In the genomic region with DNA sequence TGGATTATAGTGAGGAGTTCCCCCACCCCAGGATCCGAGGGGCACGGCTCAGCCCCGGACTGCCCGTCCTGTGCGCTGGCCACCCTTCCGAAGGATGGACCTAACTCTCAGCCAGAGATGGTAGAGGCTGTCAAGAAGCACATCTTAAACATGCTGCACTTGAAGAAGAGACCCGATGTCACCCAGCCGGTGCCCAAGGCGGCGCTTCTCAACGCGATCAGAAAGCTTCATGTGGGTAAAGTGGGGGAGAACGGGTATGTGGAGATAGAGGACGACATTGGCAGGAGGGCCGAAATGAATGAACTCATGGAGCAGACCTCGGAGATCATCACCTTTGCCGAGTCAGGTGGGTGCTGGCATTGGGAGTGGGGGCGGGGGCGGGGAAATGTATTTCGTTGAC, we compare ENCODE assay signal across 8 mouse cellular contexts. TPM values are rescaled to one million over a fixed set of nuclear protein-coding genes. Genes with fewer than 3 reads are reported as not detected.
A peak's percentile ranks its signal among the peaks of the same experiment; 100 is the strongest.
DNase-seq lines count a peak whose midpoint lies in the region; ATAC-seq and TF ChIP-seq lines count a peak whose summit lies in the region.

No protein-coding gene starts in this region.

- no peaks in the 10 kb centered on the region for H3K9me3 ChIP-seq in kidney, embryonic 14.5 days (ENCODE audit: control insufficient read depth, low read length)
- no peaks in the 10 kb centered on the region for H3K9me3 ChIP-seq in hindbrain, embryonic 15.5 days
- no peaks in the 10 kb centered on the region for H3K9me3 ChIP-seq in midbrain, postnatal 0 days (ENCODE audit: low read length)

- peak overlapping the region; percentile 39 for H3K4me3 ChIP-seq in kidney, embryonic 14.5 days (ENCODE audit: low read length)
- peak overlapping the region; percentile 36 for H3K4me3 ChIP-seq in hindbrain, embryonic 15.5 days
- peak overlapping the region; percentile 35 for H3K4me3 ChIP-seq in midbrain, postnatal 0 days (ENCODE audit: low read depth, low read length)

- DNase-seq in kidney, adult 9 months, result no peak
- no peak for DNase-seq in midbrain, postnatal 0 days (ENCODE audit: low spot score)
- DNase-seq in B cell, adult 2 months, result no peak
- DNase-seq in kidney, postnatal 36 days, result no peak
- no peak for DNase-seq in frontal cortex, postnatal 36 days (ENCODE audit: low spot score in 2 of 2)

- 0 out of 2 replicates have a peak, but pooled peaks have one; percentile 16 for ATAC-seq in kidney, embryonic 14.5 days (ENCODE audit: low FRiP score, low TSS enrichment)
- ATAC-seq in common myeloid progenitor, adult 5-6 weeks (replicated peaks; ENCODE audit: low read depth, poor library complexity, severe bottlenecking), result peak; percentile 27
- peak; percentile 16; the same call in 1 of the 2 replicates for ATAC-seq in hindbrain, embryonic 15.5 days (ENCODE audit: low FRiP score, low read depth)
- ATAC-seq in midbrain, postnatal 0 days (ENCODE audit: low FRiP score), result no peak

- H3K9ac ChIP-seq in kidney, embryonic 14.5 days (ENCODE audit: low read depth, low read length), result peak overlapping the region; percentile 31; the same call in 1 of the 2 replicates
- H3K9ac ChIP-seq in hindbrain, embryonic 15.5 days, result peak overlapping the region; percentile 21
- H3K9ac ChIP-seq in midbrain, postnatal 0 days (replicated peaks; ENCODE audit: low read length, poor library complexity, severe bottlenecking), result peak overlapping the region; percentile 29; the same call in 1 of the 2 replicates

- TF ChIP-seq CTCF in midbrain, postnatal 0 days (IDR thresholded peaks at IDR 0.05), result no peak

- H3K4me1 ChIP-seq in kidney, embryonic 14.5 days (ENCODE audit: control insufficient read depth, insufficient read depth, low read length), result no peaks in the 10 kb centered on the region
- peaks cover 14% of the 10 kb centered on the region for H3K4me1 ChIP-seq in hindbrain, embryonic 15.5 days (replicated peaks)
- 0 out of 2 replicates have a peak, but pooled peaks cover 8% of the 10 kb centered on the region for H3K4me1 ChIP-seq in midbrain, postnatal 0 days (ENCODE audit: insufficient read depth, low read length)

- H3K4me2 ChIP-seq in kidney, embryonic 14.5 days (replicated peaks; ENCODE audit: low read depth, low read length), result peak overlapping the region; percentile 62
- H3K4me2 ChIP-seq in hindbrain, embryonic 15.5 days, result peak overlapping the region; percentile 70
- peak overlapping the region; percentile 63 for H3K4me2 ChIP-seq in midbrain, postnatal 0 days (ENCODE audit: low read depth, low read length, poor library complexity, severe bottlenecking)

- 1% methylated on average over 20 of the region's 20 CpGs for WGBS in kidney, embryonic 14.5 days
- under 1% methylated on average over 20 of the region's 20 CpGs for WGBS in hindbrain, embryonic 15.5 days
- 1% methylated on average over 20 of the region's 20 CpGs for WGBS in midbrain, postnatal 0 days

- peaks cover 19% of the 10 kb centered on the region for H3K27me3 ChIP-seq in kidney, embryonic 14.5 days (ENCODE audit: control insufficient read depth, insufficient read depth, low read length)
- peaks cover 8% of the 10 kb centered on the region for H3K27me3 ChIP-seq in hindbrain, embryonic 15.5 days
- H3K27me3 ChIP-seq in midbrain, postnatal 0 days (ENCODE audit: insufficient read depth, low read length), result peaks cover 17% of the 10 kb centered on the region

- H3K36me3 ChIP-seq in kidney, embryonic 14.5 days (ENCODE audit: control insufficient read depth, insufficient read depth, low read length), result no peaks in the 10 kb centered on the region
- no peaks in the 10 kb centered on the region for H3K36me3 ChIP-seq in hindbrain, embryonic 15.5 days
- H3K36me3 ChIP-seq in midbrain, postnatal 0 days (ENCODE audit: insufficient read depth, low read length), result no peaks in the 10 kb centered on the region

- H3K27ac ChIP-seq in kidney, embryonic 14.5 days (ENCODE audit: low read depth, low read length), result no peak overlapping the region
- no peak overlapping the region for H3K27ac ChIP-seq in hindbrain, embryonic 15.5 days (replicated peaks)
- no peak overlapping the region for H3K27ac ChIP-seq in midbrain, postnatal 0 days (ENCODE audit: low read depth, low read length)

RNA-seq across cellular contexts. Expression of a gene that starts 5.7 kb away (rescaled TPM):
- 0.79 and 0.80 TPM in 2 replicates for polyA plus RNA-seq in kidney, embryonic 14.5 days (2014; fragmentation: Nextera tagmentation; extraction: Ambion mirVana)
- total RNA-seq in common myeloid progenitor, adult 5-6 weeks (2017), result 0.15 and 1.3 TPM in 2 replicates
- polyA plus RNA-seq in hindbrain, embryonic 15.5 days (2015; fragmentation: Nextera tagmentation; extraction: Ambion mirVana), result 1.5 TPM in 2 replicates
- 0.33 and 0.88 TPM in 2 replicates for total RNA-seq in midbrain, postnatal 0 days (2014; rRNA removed)
- polyA plus RNA-seq in midbrain, postnatal 0 days (2015; fragmentation: Nextera tagmentation; extraction: Ambion mirVana), result 2.0 and 2.1 TPM in 2 replicates
